Mouse (Mus musculus) forebrain, postnatal 0 days (tissue): ENCODE measurements around the gene Coa4. TPM values are rescaled to one million over a fixed set of nuclear protein-coding genes. Genes with fewer than 3 reads are reported as not detected.

Source experiments
- ATAC-seq: fragments of 200-750 bp; cut with Nextera tagmentation; 2 replicates; pipeline ENCODE4 v1.8.0; 2017; ENCODE audit warnings: mild to moderate bottlenecking, moderate library complexity
- DNase-seq: peaks from one replicate; pipeline ENCODE4 v3.0.0-alpha.2; 2015
- H3K27ac ChIP-seq: fragments of 300-500 bp; sonication (generic); 2 replicates; pipeline ENCODE4 v1.5.1; 2014; ENCODE audit warnings: low read depth, mild to moderate bottlenecking, antibody characterized with exemption, low read length, moderate library complexity, mixed read lengths
- H3K27me3 ChIP-seq: fragments of 300-500 bp; sonication (generic); 2 replicates; pipeline ENCODE4 v1.6.1; 2014; ENCODE audit warnings: mild to moderate bottlenecking, low read length, mixed read lengths; ENCODE audit not compliant: insufficient read depth
- H3K36me3 ChIP-seq: fragments of 300-500 bp; sonication (generic); 2 replicates; pipeline ENCODE4 v1.6.1; 2014; ENCODE audit warnings: mild to moderate bottlenecking, moderate library complexity; ENCODE audit not compliant: insufficient read depth
- H3K4me1 ChIP-seq: fragments of 300-500 bp; sonication (generic); 2 replicates; pipeline ENCODE4 v1.6.1; 2014; ENCODE audit warnings: antibody characterized with exemption; ENCODE audit not compliant: insufficient read depth
- H3K4me2 ChIP-seq: fragments of 300-500 bp; sonication (generic); 2 replicates; pipeline ENCODE4 v1.6.1; 2014; ENCODE audit warnings: low read depth, mild to moderate bottlenecking, moderate library complexity
- H3K4me3 ChIP-seq: fragments of 300-500 bp; sonication (generic); 2 replicates; pipeline ENCODE4 v1.5.1; 2014; ENCODE audit warnings: low read depth, low read length, mixed read lengths
- H3K9ac ChIP-seq: fragments of 300-500 bp; sonication (generic); 2 replicates; pipeline ENCODE4 v1.6.1; 2014; ENCODE audit warnings: mild to moderate bottlenecking
- H3K9me3 ChIP-seq: fragments of 300-500 bp; sonication (generic); 2 replicates; pipeline ENCODE4 v1.6.1; 2016; ENCODE audit warnings: low read length
- CTCF ChIP-seq: sonication (generic); IDR thresholded peaks from 2 replicates; pipeline ENCODE4 v1.5.1; 2016; ENCODE audit warnings: antibody characterized with exemption, control low read depth, low read depth
- WGBS: fragments of 180-500 bp; shearing (Covaris S2); extraction: QIAGEN DNeasy Blood & Tissue Kit; methylation state at CpG from one replicate; pipeline ENCODE4 v1.1.7; 2014; 5-methylcytosine and 5-hydroxymethylcytosine counted together
- polyA plus RNA-seq: library from polyadenylated mRNA; unstranded; fragments of >200 nt; fragmentation: Nextera tagmentation; extraction: Ambion mirVana; gene quantifications from 2 replicates; pipeline ENCODE4 v1.2.1, GENCODE M21; 2015
- total RNA-seq: library from RNA; depleted of rRNA; stranded (reverse); fragments of >200 nt; gene quantifications from 2 replicates; pipeline ENCODE4 v1.2.3, GENCODE M21; 2014

Gene Coa4
- total and polyA plus RNA-seq, 2 experiments from 2014 or later: 5.7 to 10.3 TPM

- 73% methylated on average over 3 of the region's 3 CpGs for WGBS
Observed at GRCm38 (mm10) chr7:100522222-100522621, 14.6 kb upstream of the Coa4 start.

GRCm38 (mm10) chr7:100524669-100525068 lies 12.2 kb upstream of the Coa4 start:
- WGBS: 76% methylated on average over 8 of the region's 8 CpGs
- no peak overlapping the region for H3K4me2 ChIP-seq
- ATAC-seq (no peak), DNase-seq (no peak)
- no peak for TF ChIP-seq CTCF
- no peak overlapping the region for H3K27ac ChIP-seq
- no peaks in the 10 kb centered on the region for H3K4me1 ChIP-seq
- no peaks in the 10 kb centered on the region for H3K36me3 ChIP-seq
- no peak overlapping the region for H3K4me3 ChIP-seq
- no peaks in the 10 kb centered on the region for H3K27me3 ChIP-seq
- H3K9me3 ChIP-seq: no peaks in the 10 kb centered on the region
- no peak overlapping the region for H3K9ac ChIP-seq

More at GRCm38 (mm10) chr7:100522222-100522621, 14.6 kb upstream of the Coa4 start:
- Histone ChIP-seq H3K9ac (no peak overlapping the region), H3K4me1 (no peaks in the 10 kb centered on the region), H3K9me3 (no peaks in the 10 kb centered on the region), H3K4me2 (no peak overlapping the region), H3K4me3 (no peak overlapping the region), H3K27ac (no peak overlapping the region), H3K36me3 (no peaks in the 10 kb centered on the region), H3K27me3 (no peaks in the 10 kb centered on the region)
- DNase-seq (no peak), ATAC-seq (no peak)
- TF ChIP-seq CTCF: no peak

GRCm38 (mm10) chr7:100530766-100531165 lies 6.1 kb upstream of the Coa4 start:
- no peak for ATAC-seq

GRCm38 (mm10) chr7:100533503-100533902 lies 3.4 kb upstream of the Coa4 start:
- WGBS: 78% methylated on average over 2 of the region's 2 CpGs
- peaks cover 5% of the 10 kb centered on the region; the same call in 1 of the 2 replicates for H3K4me1 ChIP-seq
- no peak overlapping the region for H3K4me2 ChIP-seq
- H3K9ac ChIP-seq: no peak overlapping the region
- H3K27ac ChIP-seq: no peak overlapping the region
- DNase-seq (no peak), ATAC-seq (no peak)
- H3K27me3 ChIP-seq: no peaks in the 10 kb centered on the region
- no peaks in the 10 kb centered on the region for H3K9me3 ChIP-seq
- no peak for TF ChIP-seq CTCF
- H3K4me3 ChIP-seq: no peak overlapping the region
- no peaks in the 10 kb centered on the region for H3K36me3 ChIP-seq

More at GRCm38 (mm10) chr7:100530766-100531165, 6.1 kb upstream of the Coa4 start:
- Histone ChIP-seq H3K27me3 (no peaks in the 10 kb centered on the region), H3K4me1 (no peaks in the 10 kb centered on the region), H3K4me3 (no peak overlapping the region), H3K27ac (no peak overlapping the region), H3K4me2 (no peak overlapping the region), H3K9ac (no peak overlapping the region), H3K36me3 (no peaks in the 10 kb centered on the region), H3K9me3 (no peaks in the 10 kb centered on the region)
- no peak for TF ChIP-seq CTCF
- no peak for DNase-seq
- 91% methylated on average over 5 of the region's 5 CpGs for WGBS

- WGBS: 75% methylated on average over 3 of the region's 3 CpGs
- no peak for TF ChIP-seq CTCF
- no peak for ATAC-seq
Observed at GRCm38 (mm10) chr7:100534216-100534615, 2.7 kb upstream of the Coa4 start.

GRCm38 (mm10) chr7:100535831-100536230 lies 1.0 kb upstream of the Coa4 start:
- ATAC-seq (no peak), DNase-seq (no peak)
- TF ChIP-seq CTCF: no peak
- no peaks in the 10 kb centered on the region for H3K27me3 ChIP-seq
- no peaks in the 10 kb centered on the region for H3K9me3 ChIP-seq
- H3K36me3 ChIP-seq: peaks cover 13% of the 10 kb centered on the region
- H3K4me2 ChIP-seq: no peak overlapping the region
- 72% methylated on average over 2 of the region's 2 CpGs for WGBS
- H3K4me1 ChIP-seq: peaks cover 5% of the 10 kb centered on the region; the same call in 1 of the 2 replicates
- H3K27ac ChIP-seq: no peak overlapping the region; the same call in 1 of the 2 replicates
- H3K4me3 ChIP-seq: no peak overlapping the region
- H3K9ac ChIP-seq: no peak overlapping the region

More at GRCm38 (mm10) chr7:100534216-100534615, 2.7 kb upstream of the Coa4 start:
- no peaks in the 10 kb centered on the region for H3K9me3 ChIP-seq
- H3K4me1 ChIP-seq: peaks cover 5% of the 10 kb centered on the region; the same call in 1 of the 2 replicates
- H3K27me3 ChIP-seq: no peaks in the 10 kb centered on the region
- no peak overlapping the region for H3K4me3 ChIP-seq
- no peak for DNase-seq
- no peak overlapping the region for H3K27ac ChIP-seq
- no peak overlapping the region for H3K4me2 ChIP-seq
- H3K36me3 ChIP-seq: peaks cover 3% of the 10 kb centered on the region
- H3K9ac ChIP-seq: no peak overlapping the region

GRCm38 (mm10) chr7:100537519-100537902 lies 640 bp downstream of the Coa4 start:
- 34% methylated on average over 7 of the region's 7 CpGs for WGBS
- no peak for TF ChIP-seq CTCF
- peak overlapping the region; percentile 86 for H3K27ac ChIP-seq
- DNase-seq: no peak
- H3K36me3 ChIP-seq: peaks cover 13% of the 10 kb centered on the region
- no peak for ATAC-seq
- peaks cover 5% of the 10 kb centered on the region; the same call in 1 of the 2 replicates for H3K4me1 ChIP-seq
- peak overlapping the region; percentile 68 for H3K9ac ChIP-seq
- H3K9me3 ChIP-seq: no peaks in the 10 kb centered on the region
- peak overlapping the region; percentile 56 for H3K4me2 ChIP-seq
- peak overlapping the region; percentile 56 for H3K4me3 ChIP-seq
- H3K27me3 ChIP-seq: no peaks in the 10 kb centered on the region
